13 mouse cellular contexts compared by ENCODE assay signal in the genomic region with DNA sequence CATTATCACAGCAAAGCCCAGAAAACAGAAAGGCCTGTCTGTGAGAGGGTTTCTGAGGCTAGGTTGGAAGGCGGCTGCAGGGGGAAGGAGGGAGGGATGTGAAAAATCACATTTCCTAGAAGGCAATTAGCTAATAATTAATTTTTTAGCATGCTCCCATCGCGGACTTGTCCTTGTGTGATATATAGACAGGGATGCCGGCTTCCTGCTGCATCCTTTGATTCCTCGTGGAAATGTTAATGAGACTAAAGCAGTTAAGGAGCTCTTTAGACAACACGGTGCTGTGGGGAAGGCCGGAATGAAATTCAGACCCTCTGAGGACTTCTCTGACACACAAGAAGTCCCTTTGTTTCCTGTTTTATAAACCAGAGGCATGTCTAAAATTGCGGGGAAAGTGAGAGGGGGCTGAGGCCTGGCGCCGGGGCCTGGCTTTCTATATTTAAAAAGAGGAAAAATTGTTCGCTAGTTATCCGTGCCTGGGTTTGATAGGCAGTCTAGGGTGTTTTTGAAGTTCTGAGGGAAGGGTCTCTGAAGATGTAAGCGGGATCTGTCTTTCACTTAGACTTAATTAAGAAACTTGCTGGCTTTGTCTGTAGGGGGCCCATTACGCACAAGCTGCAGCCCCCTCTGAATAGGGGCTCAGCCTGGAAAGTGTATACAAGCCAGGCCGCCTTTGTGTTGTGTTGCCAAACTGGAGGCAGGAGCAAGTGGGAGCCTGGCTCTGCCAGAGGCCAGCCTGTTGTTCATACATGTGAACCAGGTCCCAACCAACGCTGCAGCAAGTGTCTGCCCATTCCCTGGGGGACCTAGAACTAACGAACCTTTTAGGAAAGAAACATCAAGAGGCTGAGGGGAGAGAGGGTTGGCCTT.
DNase-seq lines count a peak whose midpoint lies in the region; ATAC-seq and TF ChIP-seq lines count a peak whose summit lies in the region.
"Had no signal": no experiment of that assay in that cellular context is flagged by ENCODE, and none has a peak within 500 bp of the region (broad histone marks: within the 10 kb centered on the region; RNA-seq: fewer than 3 reads in every experiment).

No protein-coding gene starts in this region.

- H3K27ac ChIP-seq in lung, embryonic 14.5 days (ENCODE audit: low read depth): peak overlapping the region; percentile 6; the same call in 1 of the 2 replicates
- peak overlapping the region; percentile 86 for H3K27ac ChIP-seq in hindbrain, embryonic 11.5 days (ENCODE audit: low read depth, low read length)
- H3K27ac ChIP-seq in midbrain, embryonic 11.5 days (ENCODE audit: low read depth, low read length): peak overlapping the region; percentile 94
- H3K27ac ChIP-seq in stomach, embryonic 16.5 days (ENCODE audit: low read length): peak overlapping the region; percentile 58
- H3K27ac ChIP-seq in left cerebral cortex, adult 2 months: no peak overlapping the region
- H3K27ac ChIP-seq: kidney, postnatal 0 days; liver, embryonic 13.5 days had no signal

- no peak overlapping the region for H3K4me3 ChIP-seq in lung, embryonic 14.5 days (ENCODE audit: low read depth, low read length)
- H3K4me3 ChIP-seq in hindbrain, embryonic 11.5 days (ENCODE audit: low read depth, low read length): no peak overlapping the region
- no peak overlapping the region for H3K4me3 ChIP-seq in midbrain, embryonic 11.5 days (ENCODE audit: low read depth, low read length)
- H3K4me3 ChIP-seq in stomach, embryonic 16.5 days (replicated peaks; ENCODE audit: low read length): no peak overlapping the region
- no peak overlapping the region for H3K4me3 ChIP-seq in left cerebral cortex, adult 2 months
- H3K4me3 ChIP-seq: liver, embryonic 13.5 days had no signal

- no peak for ATAC-seq in lung, embryonic 14.5 days (ENCODE audit: insufficient read depth)
- ATAC-seq in hindbrain, embryonic 11.5 days (ENCODE audit: low FRiP score): peak; percentile 58
- ATAC-seq in midbrain, embryonic 11.5 days (ENCODE audit: low FRiP score): peak; percentile 60
- ATAC-seq in stomach, embryonic 16.5 days (ENCODE audit: insufficient read depth, low FRiP score): no peak

- no peaks in the 10 kb centered on the region for H3K36me3 ChIP-seq in lung, embryonic 14.5 days (ENCODE audit: insufficient read depth)
- H3K36me3 ChIP-seq in hindbrain, embryonic 11.5 days (ENCODE audit: control insufficient read depth, insufficient read depth, low read length): no peaks in the 10 kb centered on the region
- H3K36me3 ChIP-seq in midbrain, embryonic 11.5 days (ENCODE audit: control insufficient read depth, insufficient read depth, low read length): no peaks in the 10 kb centered on the region
- no peaks in the 10 kb centered on the region for H3K36me3 ChIP-seq in stomach, embryonic 16.5 days (ENCODE audit: control insufficient read depth, insufficient read depth, low read length)
- H3K36me3 ChIP-seq: liver, embryonic 13.5 days had no signal

- no peak overlapping the region for H3K9ac ChIP-seq in lung, embryonic 14.5 days
- H3K9ac ChIP-seq in hindbrain, embryonic 11.5 days (ENCODE audit: low read depth, low read length): peak overlapping the region; percentile 52
- H3K9ac ChIP-seq in midbrain, embryonic 11.5 days (ENCODE audit: low read length): peak overlapping the region; percentile 56
- peak overlapping the region; percentile 37; the same call in 1 of the 2 replicates for H3K9ac ChIP-seq in stomach, embryonic 16.5 days (ENCODE audit: low read length)
- H3K9ac ChIP-seq: liver, embryonic 13.5 days had no signal

- H3K4me2 ChIP-seq in lung, embryonic 14.5 days: no peak overlapping the region
- peak overlapping the region; percentile 26 for H3K4me2 ChIP-seq in hindbrain, embryonic 11.5 days (replicated peaks; ENCODE audit: low read depth, low read length)
- peak overlapping the region; percentile 30 for H3K4me2 ChIP-seq in midbrain, embryonic 11.5 days
- no peak overlapping the region for H3K4me2 ChIP-seq in stomach, embryonic 16.5 days (ENCODE audit: low read depth, low read length)
- H3K4me2 ChIP-seq: liver, embryonic 13.5 days had no signal

- H3K4me1 ChIP-seq in lung, embryonic 14.5 days (ENCODE audit: insufficient read depth): peaks cover 15% of the 10 kb centered on the region
- H3K4me1 ChIP-seq in hindbrain, embryonic 11.5 days (replicated peaks; ENCODE audit: control insufficient read depth, insufficient read depth, low read length): peaks cover 29% of the 10 kb centered on the region
- H3K4me1 ChIP-seq in midbrain, embryonic 11.5 days (ENCODE audit: control insufficient read depth, insufficient read depth, low read length): peaks cover 57% of the 10 kb centered on the region
- peaks cover 25% of the 10 kb centered on the region for H3K4me1 ChIP-seq in stomach, embryonic 16.5 days (ENCODE audit: control insufficient read depth, insufficient read depth, low read length)
- H3K4me1 ChIP-seq: liver, embryonic 13.5 days had no signal

- H3K9me3 ChIP-seq in lung, embryonic 14.5 days (ENCODE audit: low read depth, low read length): no peaks in the 10 kb centered on the region
- H3K9me3 ChIP-seq in hindbrain, embryonic 11.5 days (ENCODE audit: control insufficient read depth, low read length): no peaks in the 10 kb centered on the region
- H3K9me3 ChIP-seq in midbrain, embryonic 11.5 days (ENCODE audit: control insufficient read depth, low read length): no peaks in the 10 kb centered on the region
- no peaks in the 10 kb centered on the region for H3K9me3 ChIP-seq in stomach, embryonic 16.5 days (replicated peaks; ENCODE audit: control insufficient read depth, low read length)
- H3K9me3 ChIP-seq: liver, embryonic 13.5 days had no signal

- H3K27me3 ChIP-seq in lung, embryonic 14.5 days (ENCODE audit: insufficient read depth, low read length): no peaks in the 10 kb centered on the region
- H3K27me3 ChIP-seq in hindbrain, embryonic 11.5 days (ENCODE audit: control insufficient read depth, insufficient read depth, low read length): no peaks in the 10 kb centered on the region
- peaks cover 9% of the 10 kb centered on the region for H3K27me3 ChIP-seq in midbrain, embryonic 11.5 days (ENCODE audit: control insufficient read depth, insufficient read depth, low read length)
- no peaks in the 10 kb centered on the region for H3K27me3 ChIP-seq in stomach, embryonic 16.5 days (ENCODE audit: control insufficient read depth, insufficient read depth, low read length)
- H3K27me3 ChIP-seq: liver, embryonic 13.5 days had no signal

- intact Hi-C loops in left cerebral cortex, adult 2 months (cut with DNase I): no loop called here

- no peak for DNase-seq in lung, embryonic 14.5 days
- DNase-seq in lung, postnatal 25 days (ENCODE audit: low spot score): no peak
- DNase-seq in hindbrain, embryonic 11.5 days (ENCODE audit: low spot score): peak; percentile 61
- DNase-seq in midbrain, embryonic 11.5 days (ENCODE audit: low spot score, missing footprints): peak; percentile 93
- DNase-seq in spleen, adult 12 weeks (ENCODE audit: low spot score): no peak
- DNase-seq in left cerebral cortex, adult 2 months (ENCODE audit: extremely low spot score in 1 of 2, low spot score in 2 of 2): no peak
- DNase-seq in frontal cortex, adult 2 months (ENCODE audit: extremely low spot score in 1 of 2, low spot score in 1 of 2): no peak
- DNase-seq: cerebellum, adult 9-10 months; gastrocnemius, postnatal 25 days; liver, embryonic 13.5 days; right cerebral cortex, postnatal 4 days had no signal

- no peak for TF ChIP-seq CTCF in lung, embryonic 14.5 days (IDR thresholded peaks at IDR 0.05; ENCODE audit: low read depth)
- TF ChIP-seq CTCF in left cerebral cortex, adult 2 months (IDR thresholded peaks at IDR 0.05): no peak

- WGBS in lung, embryonic 14.5 days: 39% methylated on average over 17 of the region's 17 CpGs
- 5% methylated on average over 17 of the region's 17 CpGs for WGBS in hindbrain, embryonic 11.5 days
- 6% methylated on average over 17 of the region's 17 CpGs for WGBS in midbrain, embryonic 11.5 days
- WGBS in stomach, embryonic 16.5 days: 37% methylated on average over 17 of the region's 17 CpGs

Comparison
In these comparisons a context has a peak if more than half of its experiments do, and no peak if none do; other contexts are left out.
1. ATAC-seq: peak in hindbrain, embryonic 11.5 days (single experiment) and midbrain, embryonic 11.5 days (single experiment); none in lung, embryonic 14.5 days (single experiment) and stomach, embryonic 16.5 days (single experiment).
2. DNase-seq: peak in hindbrain, embryonic 11.5 days (single experiment) and midbrain, embryonic 11.5 days (single experiment); none in lung, embryonic 14.5 days (single experiment), lung, postnatal 25 days (single experiment), spleen, adult 12 weeks (single experiment), left cerebral cortex, adult 2 months (0 of 2) and frontal cortex, adult 2 months (0 of 2).
3. H3K4me2 ChIP-seq: peak in hindbrain, embryonic 11.5 days (single experiment) and midbrain, embryonic 11.5 days (single experiment); none in lung, embryonic 14.5 days (single experiment) and stomach, embryonic 16.5 days (single experiment).